Mouse (Mus musculus) Patski (cell line): ENCODE measurements around the gene Ecpas. TPM values are rescaled to one million over a fixed set of nuclear protein-coding genes. Genes with fewer than 3 reads are reported as not detected.

Experiments
- ATAC-seq: fragments of 100-300 bp; one replicate; pipeline ENCODE4 v1.8.0; 2021
- CTCF ChIA-PET: fragments of 350-600 bp; sonication (Branson Sonifier 250); formaldehyde crosslinking; loops from one replicate; lab custom pipeline; 2022; ENCODE audit warnings: inconsistent platforms; lab: Charles Lee
- POLR2A ChIA-PET: fragments of 350-600 bp; sonication (Branson Sonifier 250); formaldehyde crosslinking; loops from one replicate; lab custom pipeline; 2022; ENCODE audit warnings: antibody characterized with exemption, inconsistent platforms; lab: Charles Lee
- DNase-seq: peaks from one replicate; pipeline ENCODE4 v3.0.0-alpha.2; 2011; ENCODE audit warnings: low read depth, low spot score
- H3K27me3 ChIP-seq: fragments of 371-371 bp; one replicate; pipeline ENCODE4 v1.5.1; 2021
- CTCF ChIP-seq: fragments of 100-300 bp; IDR thresholded peaks from one replicate; pipeline ENCODE4 v1.5.1; 2021
- in situ Hi-C: fragments of 300-500 bp; cut with MboI; formaldehyde crosslinking; loops from 3 replicates; pipeline ENCODE4 v1.11.1; 2018; ENCODE audit warnings: low pct_unique_long_range_greater_than_20kb, mixed read lengths
- polyA plus RNA-seq: library from polyadenylated mRNA; unstranded; gene quantifications from one replicate; pipeline ENCODE4 v1.2.3, GENCODE M21; 2021

Gene Ecpas
- polyA plus RNA-seq, 1 experiment from 2014 or later = 37.8 TPM

- peak; percentile 39 for ATAC-seq
- no peaks in the 10 kb centered on the region for H3K27me3 ChIP-seq
- TF ChIP-seq CTCF = no peak
- DNase-seq = no peak
- CTCF ChIA-PET = interaction anchor here (1.4 kb wide), 1 partner anchor 13 kb away, joined by 4 read pairs; no protein-coding TSS in a partner anchor
- POLR2A ChIA-PET = no interaction called here
- in situ Hi-C loops = no loop called here
Measured at GRCm38 (mm10) chr4:58934746-58935476, 22.4 kb upstream of the Ecpas start.

GRCm38 (mm10) chr4:58934308-58934707 is 21.8 kb upstream of the Ecpas start:
- in situ Hi-C loops = no loop called here
- no peaks in the 10 kb centered on the region for H3K27me3 ChIP-seq
- ChIA-PET CTCF (no interaction called here), POLR2A (no interaction called here)
- DNase-seq (no peak), ATAC-seq (no peak)
- TF ChIP-seq CTCF = no peak

GRCm38 (mm10) chr4:58932541-58932940 is 20.0 kb upstream of the Ecpas start:
- POLR2A ChIA-PET = no interaction called here
- CTCF ChIA-PET = no interaction called here
- in situ Hi-C loops = no loop called here
- ATAC-seq (no peak), DNase-seq (no peak)
- no peak for TF ChIP-seq CTCF
- no peaks in the 10 kb centered on the region for H3K27me3 ChIP-seq

DNA sequence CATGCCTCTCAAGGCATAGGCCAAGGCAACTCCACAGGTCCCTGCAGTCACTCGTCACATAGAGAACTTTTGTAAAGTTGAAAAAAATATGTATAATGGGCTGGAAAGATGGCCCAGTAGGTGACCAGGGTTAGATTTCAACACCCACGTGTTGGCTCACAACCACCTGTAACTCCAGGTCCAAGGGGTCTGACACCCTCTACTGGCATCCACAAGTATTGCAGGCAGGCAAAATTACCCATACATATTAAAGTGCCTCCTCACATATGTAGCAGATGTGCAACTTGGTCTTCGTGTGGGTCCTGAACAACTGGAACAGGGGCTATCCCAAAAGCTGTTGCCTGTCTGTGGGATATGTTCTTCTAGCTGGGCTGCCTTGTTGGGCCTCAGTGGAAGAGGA is 15.1 kb upstream of the Ecpas start:
- ATAC-seq = no peak
- no peaks in the 10 kb centered on the region for H3K27me3 ChIP-seq
- in situ Hi-C loops = no loop called here
- ChIA-PET POLR2A (no interaction called here), CTCF (no interaction called here)
- DNase-seq = no peak
- TF ChIP-seq CTCF = peak; percentile 40

DNA sequence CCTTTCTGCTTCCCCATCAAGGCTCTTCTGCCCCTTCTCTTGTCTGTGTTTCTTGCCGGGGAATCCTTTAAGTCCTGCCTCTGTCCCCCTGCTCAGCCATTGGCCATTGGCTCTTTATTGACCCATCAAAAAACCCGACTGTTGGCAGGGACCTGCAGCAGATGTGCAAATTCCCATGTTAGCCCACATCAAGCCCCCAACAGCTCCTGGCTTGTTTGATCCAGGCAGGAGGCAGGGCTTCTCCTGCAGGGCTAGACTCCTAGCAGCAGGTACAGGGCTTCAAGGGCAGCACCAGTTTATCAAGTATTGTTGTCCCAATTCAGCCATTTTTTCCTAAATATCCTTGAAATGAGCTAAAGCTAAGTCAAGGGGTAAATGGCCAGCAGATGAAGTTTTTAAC is 13.6 kb upstream of the Ecpas start:
- in situ Hi-C loops = no loop called here
- ChIA-PET POLR2A (interaction anchor here (0.6 kb wide), 1 partner anchor 34 kb away, joined by 4 read pairs; no protein-coding TSS in a partner anchor), CTCF (interaction anchor here (1.0 kb wide), 1 partner anchor 10 kb away, joined by 3 read pairs; no protein-coding TSS in a partner anchor)
- ATAC-seq = no peak
- DNase-seq = no peak
- TF ChIP-seq CTCF = no peak
- H3K27me3 ChIP-seq = no peaks in the 10 kb centered on the region

- no peak for TF ChIP-seq CTCF
- ATAC-seq (no peak), DNase-seq (no peak)
- ChIA-PET POLR2A (interaction anchor here (0.6 kb wide), 1 partner anchor 33 kb away, joined by 4 read pairs; no protein-coding TSS in a partner anchor), CTCF (interaction anchor here (1.0 kb wide), 1 partner anchor 9 kb away, joined by 3 read pairs; no protein-coding TSS in a partner anchor)
- in situ Hi-C loops = no loop called here
- no peaks in the 10 kb centered on the region for H3K27me3 ChIP-seq
Measured at GRCm38 (mm10) chr4:58925664-58926063, 13.1 kb upstream of the Ecpas start.

DNA sequence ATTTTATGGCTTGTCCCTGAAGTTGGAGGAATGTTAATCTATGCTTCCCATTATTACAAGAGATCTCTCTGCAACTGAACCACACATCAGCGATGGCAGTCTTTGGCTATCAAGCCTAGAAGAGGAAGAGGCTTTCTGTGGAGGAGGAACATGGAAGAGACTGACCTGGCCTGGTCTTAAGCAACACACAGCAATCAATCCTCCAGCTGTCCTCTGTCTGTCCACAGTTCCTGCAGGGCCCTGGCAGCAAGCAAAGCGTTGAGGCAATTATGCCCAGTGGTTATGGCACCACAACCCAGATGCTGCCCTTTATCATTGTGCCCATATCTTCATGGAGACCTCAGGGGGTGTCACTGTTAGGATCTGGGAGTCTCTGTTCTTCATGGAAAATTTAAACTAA is 11.4 kb upstream of the Ecpas start:
- ChIA-PET CTCF (no interaction called here), POLR2A (no interaction called here)
- DNase-seq (no peak), ATAC-seq (no peak)
- no peak for TF ChIP-seq CTCF
- in situ Hi-C loops = no loop called here
- no peaks in the 10 kb centered on the region for H3K27me3 ChIP-seq

- ATAC-seq = no peak
- ChIA-PET POLR2A (no interaction called here), CTCF (no interaction called here)
- H3K27me3 ChIP-seq = no peaks in the 10 kb centered on the region
- in situ Hi-C loops = no loop called here
- no peak for TF ChIP-seq CTCF
- DNase-seq = no peak
Measured at GRCm38 (mm10) chr4:58915081-58915826, 2.7 kb upstream of the Ecpas start.

DNA sequence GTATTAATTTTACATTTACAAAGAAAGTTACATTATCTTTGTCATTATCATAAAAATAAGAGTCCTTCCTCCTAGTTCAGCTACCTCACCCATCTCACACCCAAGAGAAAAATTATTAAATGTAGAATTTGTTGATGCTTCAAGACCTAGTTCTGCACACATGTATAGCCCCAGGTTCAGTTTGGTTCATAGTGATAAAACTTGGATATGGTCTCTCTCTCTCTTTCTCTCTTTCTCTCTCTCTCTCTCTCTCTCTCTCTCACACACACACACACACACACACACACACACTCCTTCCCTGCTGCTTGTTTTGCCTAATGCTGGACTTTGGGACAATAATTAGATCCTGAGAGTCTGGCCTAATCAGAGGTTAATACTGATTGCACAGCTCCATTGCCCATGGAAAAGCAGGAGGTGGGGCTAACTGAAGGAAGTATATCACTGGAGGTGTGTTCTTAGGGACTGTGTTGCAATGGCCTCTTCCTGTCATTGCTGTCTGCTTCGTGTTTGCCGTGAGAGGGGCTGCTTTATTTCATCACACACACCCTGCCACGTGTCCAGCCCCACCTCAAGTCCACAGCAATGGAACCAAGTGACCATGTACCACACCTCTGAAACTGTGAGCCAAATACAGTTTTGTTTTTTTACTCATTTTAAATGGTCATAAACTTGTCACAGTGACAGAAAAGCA is 932 bp upstream of the Ecpas start:
- DNase-seq = no peak
- no peak for TF ChIP-seq CTCF
- CTCF ChIA-PET = no interaction called here
- in situ Hi-C loops = no loop called here
- H3K27me3 ChIP-seq = no peaks in the 10 kb centered on the region
- POLR2A ChIA-PET = interaction anchor here (1.1 kb wide), 1 partner anchor 91 kb away, joined by 3 read pairs; no protein-coding TSS in a partner anchor
- ATAC-seq = no peak

DNA sequence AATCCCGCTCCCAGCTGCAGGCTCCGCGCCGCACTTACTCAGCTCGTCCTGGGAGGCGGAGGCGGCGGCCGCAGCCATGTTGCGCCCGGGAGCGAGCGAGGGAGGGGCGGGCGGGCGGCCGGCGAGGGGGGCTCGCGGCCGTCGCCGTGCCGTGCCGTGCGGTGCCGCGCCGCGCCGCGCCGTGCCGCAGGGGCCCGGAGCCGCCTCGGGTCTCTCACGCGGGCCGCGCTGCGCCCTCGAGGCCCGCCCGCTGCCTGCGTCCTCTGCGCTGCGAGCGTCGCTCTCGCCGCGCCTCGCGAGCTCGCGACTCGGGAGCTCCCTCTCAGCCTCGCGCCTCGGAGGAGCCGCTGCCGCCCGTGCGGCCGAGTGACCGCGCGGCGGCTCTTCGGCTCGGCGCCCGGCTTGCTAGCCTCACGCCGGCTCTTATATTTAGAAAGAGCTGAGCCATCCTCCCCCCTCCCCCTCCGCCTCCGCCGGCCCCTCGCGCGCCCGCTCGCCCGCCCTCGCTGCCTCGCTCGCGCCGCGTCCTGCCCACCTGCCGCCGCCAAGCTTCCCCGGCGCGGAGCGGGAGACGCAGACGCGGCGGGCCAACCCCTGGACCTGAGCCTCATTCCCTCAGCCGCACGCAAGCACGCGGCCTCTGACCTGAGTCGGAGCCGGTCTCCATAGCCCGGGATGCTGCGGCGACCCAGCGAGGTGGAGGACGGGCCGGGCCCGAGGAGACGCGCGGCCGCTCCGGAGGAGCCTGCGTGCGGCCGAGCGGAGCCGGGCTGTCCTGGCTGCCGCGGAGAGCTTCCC is 519 bp downstream of the Ecpas start:
- no peak for TF ChIP-seq CTCF
- in situ Hi-C loops = no loop called here
- POLR2A ChIA-PET = interaction anchor here (0.9 to 1.3 kb wide), 4 partner anchors 12 to 92 kb away, joined by 3 read pairs; no protein-coding TSS in a partner anchor
- DNase-seq (peak; percentile 4), ATAC-seq (peak; percentile 74)
- no peaks in the 10 kb centered on the region for H3K27me3 ChIP-seq
- CTCF ChIA-PET = interaction anchor here (1.6 kb wide), 1 partner anchor 73 kb away, joined by 3 read pairs; no protein-coding TSS in a partner anchor
